Mouse (Mus musculus): Measurements from ENCODE around the gene Tbc1d25.
A peak's percentile ranks its signal among the peaks of the same experiment; 100 is the strongest.

Tbc1d25 gene

DNA sequence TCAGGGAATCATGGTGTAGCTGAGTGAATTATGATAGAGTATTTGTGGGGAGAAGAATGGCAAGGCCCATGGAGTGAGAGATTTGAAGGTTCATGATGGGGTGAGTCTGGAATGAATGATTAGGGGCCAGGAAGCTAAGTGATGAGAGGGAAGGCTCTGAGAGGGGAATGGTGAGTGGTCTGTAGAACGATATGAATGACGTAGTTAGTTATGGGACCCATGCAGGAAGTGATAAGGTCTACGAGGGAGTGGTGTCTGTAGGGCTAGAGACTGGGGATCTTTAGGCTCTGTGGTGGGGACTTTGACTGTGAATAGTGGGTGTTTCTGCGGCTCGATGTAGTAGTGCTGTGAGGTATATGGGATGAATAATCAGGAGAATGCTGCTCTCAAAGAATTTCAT is 3.7 kb upstream of the Tbc1d25 start:
- no peak for DNase-seq (ENCODE audit: low read depth, low spot score)

DNA sequence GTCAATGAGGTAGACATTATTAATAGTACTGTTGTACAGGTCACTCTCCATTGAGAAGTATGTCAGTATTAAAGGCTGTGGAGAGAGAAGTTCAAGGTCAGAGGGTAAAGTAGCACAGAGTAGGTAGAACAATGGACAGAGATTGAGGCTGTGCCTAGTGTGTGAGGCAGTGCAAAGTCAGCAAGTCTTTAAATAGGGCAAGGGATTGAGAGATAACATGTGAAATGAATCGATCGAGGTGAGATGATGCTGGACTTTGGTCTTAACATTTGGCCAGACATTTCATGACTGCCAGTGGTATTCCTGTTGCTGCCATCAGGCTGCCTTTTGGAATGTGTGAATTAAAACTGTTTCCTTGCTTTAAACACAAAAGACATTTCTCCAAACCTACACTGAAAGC is 2.9 kb upstream of the Tbc1d25 start:
- no peak for DNase-seq (ENCODE audit: low read depth, low spot score)

DNA sequence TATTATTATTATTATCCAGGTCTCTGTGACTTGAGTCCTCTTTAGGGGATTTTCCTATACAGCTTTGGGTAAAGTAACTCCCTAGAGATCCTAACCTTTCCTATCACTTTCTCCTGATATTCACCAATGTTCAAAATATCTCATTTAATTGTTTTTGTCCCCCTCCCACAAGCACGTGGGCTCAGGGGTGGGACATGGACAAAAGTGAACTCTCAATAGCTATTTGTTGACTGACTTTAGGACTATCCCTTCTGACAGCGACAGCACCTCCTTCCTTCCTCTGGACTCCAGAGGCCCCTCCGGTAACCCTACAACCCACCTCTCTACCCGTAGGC is 845 bp downstream of the Tbc1d25 start:
- no peak for DNase-seq (ENCODE audit: low read depth, low spot score)

DNA sequence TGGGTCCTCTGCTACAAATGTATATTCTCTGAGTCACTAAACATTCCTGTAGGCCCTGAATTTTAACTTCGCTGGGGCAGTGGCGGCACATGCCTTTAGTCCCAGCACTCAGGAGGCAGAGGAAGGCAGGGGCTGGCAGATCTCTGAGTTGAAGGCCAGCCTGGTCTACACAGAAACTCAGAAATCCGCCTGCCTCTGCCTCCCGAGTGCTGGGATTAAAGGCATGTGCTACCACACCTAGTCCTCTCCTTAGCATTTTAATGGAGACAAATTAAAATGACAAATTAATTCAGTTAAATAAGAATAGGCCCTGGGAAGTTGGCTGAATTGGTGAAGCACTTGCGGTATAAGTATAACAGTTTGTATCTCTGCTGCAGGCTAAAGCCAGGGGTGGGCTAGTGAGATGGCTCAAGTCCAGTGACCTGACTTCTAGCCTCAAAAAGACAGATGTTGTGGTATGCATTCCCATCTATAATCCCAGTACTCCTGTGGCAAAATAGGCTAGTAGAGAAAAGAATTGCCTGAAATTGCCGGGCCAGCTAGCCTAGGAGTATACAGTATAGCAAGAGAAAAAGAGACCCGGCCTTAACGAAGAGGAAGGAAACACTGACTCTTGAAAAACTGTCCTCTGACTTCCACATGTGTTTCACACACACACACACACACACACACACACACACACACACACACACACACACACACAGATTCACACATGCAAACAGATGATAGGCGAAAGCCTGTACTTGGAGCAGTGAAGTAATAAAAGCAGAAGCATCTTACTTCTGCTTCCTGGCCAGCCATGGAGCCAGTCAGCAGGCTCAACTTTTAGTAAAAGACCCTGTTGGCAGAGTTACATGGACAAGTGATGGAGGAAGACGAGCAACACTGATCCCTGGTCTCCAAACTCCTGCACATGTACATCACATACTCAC is 8.0 kb downstream of the Tbc1d25 start:
- no peak for DNase-seq (ENCODE audit: low read depth, low spot score)

DNA sequence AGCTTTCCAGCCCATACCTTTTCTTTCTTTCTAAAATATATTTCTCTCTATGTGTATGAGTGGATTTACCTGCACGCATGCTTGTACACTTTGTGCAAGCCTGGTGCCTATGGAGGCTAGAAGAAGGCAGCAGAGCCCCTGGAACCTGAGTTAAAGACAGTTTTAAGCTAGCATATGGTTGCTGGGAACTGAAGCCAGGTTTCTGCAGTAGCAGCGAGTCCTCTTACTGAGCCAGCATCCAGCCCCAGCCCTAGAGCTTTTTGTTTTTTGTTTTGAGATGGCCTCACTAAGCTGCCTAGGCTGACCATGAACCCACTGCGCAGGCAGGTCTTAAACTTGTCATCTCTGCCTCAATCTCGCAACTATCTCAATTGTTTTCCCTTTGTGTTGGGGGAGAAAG is 11.5 kb downstream of the Tbc1d25 start:
- DNase-seq (ENCODE audit: low read depth, low spot score) = no peak

DNA sequence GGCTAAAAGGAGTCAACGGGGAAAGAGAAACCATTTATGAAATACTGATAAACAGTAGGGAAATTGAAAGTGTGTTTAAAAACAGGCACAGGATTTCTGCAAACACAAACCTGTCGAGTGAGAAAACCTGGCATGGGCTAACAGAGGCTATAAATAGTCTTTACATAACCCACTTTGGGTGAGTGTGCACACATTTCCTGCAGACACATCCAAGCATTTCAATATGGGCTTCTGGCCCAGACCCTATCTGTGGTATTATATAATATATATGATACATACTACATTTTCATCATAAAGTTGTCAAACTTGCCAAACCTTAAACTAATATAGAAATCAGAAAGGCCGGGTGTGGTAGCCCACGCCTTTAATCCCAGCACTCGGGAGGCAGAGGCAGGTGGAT is 12.9 kb downstream of the Tbc1d25 start:
- DNase-seq (ENCODE audit: low read depth, low spot score) = no peak

DNA sequence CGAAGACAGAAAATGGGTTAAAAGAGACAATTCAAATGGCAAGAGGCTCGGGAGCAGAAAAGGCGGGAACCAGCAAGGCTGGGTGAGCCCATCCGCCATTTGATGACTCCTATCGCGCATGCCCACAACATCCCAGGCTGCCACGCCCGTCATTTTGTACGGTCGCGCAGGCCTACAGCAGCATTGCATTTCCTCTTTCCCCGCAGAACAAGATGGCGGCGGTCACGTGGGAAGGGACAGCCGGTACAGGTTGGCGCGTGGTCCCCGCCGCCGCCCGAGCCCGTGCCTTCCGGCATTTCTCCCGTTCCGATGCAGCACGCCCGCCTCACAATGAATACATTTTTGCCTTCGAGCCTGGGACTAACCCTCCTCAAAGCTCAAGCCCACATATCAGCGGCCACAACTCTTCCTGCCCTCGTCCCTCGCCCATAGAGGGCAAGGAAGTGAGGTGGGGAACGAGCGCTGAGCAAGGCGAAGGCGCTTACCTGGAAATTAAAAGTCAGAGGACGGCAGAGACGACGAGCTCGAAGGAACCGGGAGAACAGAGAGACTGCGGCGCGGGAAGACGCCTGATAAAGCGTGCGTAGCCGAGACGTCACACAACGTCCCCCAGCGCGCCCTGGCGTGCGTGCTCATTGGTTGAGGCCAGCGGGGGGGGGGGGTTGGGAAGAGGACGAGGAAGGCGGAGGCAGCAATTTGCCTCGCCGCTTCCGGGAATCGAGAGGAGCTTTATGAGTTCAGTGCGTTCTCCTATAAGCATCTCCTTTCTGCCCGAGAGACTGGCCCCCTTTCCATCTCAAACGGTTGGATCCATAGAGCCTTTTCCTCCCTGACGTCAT is 30.6 kb downstream of the Tbc1d25 start, which contains the start of gene Rbm3:
Gene Rbm3 (minus strand): TSS at position 728 of the 839 bp plus-strand sequence.
- peak; percentile 89 for DNase-seq (ENCODE audit: low read depth, low spot score)

DNA sequence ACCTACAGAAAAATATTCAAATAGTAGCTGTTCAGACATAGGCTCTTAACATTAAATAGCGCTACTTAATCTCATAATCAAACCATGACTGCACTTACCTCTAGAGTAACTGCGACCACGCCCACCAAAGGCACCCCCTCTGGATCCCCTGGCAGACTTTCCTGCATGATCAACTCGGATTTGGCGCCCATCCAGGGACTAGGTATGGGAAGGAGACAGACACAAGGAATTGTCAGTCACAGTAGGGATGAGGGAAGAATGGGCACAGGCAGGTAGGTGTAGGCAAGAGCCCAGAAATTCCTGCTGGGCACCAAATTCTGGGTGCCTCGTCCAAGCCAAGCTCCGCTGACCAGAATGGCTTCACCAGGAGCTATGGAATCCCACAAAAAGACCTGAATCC is 32.2 kb downstream of the Tbc1d25 start:
- DNase-seq (ENCODE audit: low read depth, low spot score) = no peak

DNA sequence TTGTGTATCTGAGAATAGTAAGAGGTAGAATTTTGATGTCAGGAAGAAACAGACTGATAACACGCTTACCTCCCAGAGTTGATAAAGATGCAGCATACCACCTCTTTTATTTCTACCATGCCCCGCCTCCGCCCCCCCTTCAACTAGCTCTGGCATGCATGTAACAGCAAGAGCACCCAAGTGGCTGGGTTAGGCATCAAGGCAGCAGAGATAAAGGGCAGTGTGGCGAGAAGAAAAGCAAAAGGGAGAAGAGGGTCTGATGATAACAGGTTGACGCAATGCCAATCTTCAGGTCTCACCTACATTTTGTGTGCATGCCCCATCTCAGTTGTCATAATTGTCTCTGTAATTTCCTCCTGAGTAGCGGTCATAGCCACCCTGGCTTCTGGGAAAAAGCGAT is 33.0 kb downstream of the Tbc1d25 start:
- DNase-seq (ENCODE audit: low read depth, low spot score) = no peak

DNA sequence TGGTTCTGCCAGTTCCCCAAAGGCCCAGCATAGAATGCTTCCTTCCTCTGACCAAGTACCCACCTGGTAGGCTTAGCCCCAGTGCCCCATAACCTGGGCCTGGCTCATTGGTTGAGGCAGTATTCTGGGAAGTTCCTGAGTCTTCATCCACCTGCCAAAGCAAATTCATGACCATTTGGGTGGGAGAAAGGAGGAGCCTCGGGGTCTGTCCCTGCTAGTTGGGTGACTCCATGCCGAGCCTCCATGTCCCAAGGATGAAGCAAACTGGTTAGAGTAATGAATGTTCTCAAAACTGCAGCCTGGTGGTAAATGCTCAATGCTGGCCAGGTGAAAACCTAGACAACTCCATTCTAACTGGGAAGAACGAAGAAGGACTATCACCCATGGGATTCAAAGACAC is 34.9 kb downstream of the Tbc1d25 start:
- no peak for DNase-seq (ENCODE audit: low read depth, low spot score)

DNA sequence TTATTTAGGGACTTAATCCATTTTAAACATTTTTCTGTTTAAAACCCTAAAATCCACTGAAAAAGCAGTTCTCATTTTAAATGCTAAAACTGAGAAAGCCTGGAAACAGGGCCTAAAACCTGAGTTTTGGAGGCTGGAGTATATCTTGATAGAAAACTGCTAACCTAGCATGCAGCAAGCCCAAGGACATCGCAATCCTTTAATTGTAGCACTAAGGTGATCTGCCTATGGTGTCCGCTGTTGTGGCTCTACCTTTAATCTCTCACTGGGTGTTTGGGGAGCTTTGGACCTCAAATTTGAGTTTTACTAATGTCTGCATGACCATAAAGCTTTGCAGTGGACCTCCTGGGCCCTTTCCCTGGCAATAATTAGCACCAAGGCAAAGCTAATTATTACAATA is 35.5 kb downstream of the Tbc1d25 start:
- no peak for DNase-seq (ENCODE audit: low read depth, low spot score)

DNA sequence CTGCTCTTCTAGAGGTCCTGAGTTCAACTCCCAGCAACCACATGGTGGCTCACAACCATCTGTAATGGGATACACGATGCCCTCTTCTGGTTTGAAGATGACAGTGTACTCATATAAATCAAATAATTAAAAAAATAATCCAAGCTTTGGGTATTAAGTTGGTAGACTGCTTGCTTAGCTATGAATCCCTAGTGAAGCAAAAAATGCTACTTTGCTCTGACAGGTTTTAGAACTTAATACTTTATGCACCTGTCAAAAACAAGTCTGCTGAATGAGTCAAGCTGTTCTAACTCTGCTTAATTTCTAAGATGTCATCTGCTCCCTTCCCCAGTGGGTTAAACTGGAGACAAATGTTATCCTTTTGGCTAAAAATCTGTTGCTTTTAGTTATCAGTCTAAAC is 36.5 kb downstream of the Tbc1d25 start:
- DNase-seq (ENCODE audit: low read depth, low spot score) = no peak

DNA sequence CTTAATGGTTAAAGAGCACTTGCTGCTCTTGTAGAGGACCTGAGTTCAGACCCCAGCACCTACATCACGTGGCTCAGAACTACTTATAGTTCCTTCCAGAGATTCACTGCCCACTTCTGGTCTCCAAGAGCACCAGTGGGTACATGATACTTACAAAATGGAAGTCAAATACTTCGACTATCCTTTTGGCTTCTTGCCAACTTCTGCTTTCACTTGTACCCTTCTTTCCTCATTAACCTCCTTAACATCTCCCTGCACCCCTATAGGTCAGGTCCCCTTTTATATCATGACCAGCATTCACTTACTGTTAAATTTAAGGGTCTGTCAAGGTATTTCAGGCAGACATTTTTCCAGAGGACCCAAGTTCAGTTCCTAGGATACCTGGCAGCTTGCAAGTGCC is 40.1 kb downstream of the Tbc1d25 start:
- DNase-seq (ENCODE audit: low read depth, low spot score) = peak; percentile 59

DNA sequence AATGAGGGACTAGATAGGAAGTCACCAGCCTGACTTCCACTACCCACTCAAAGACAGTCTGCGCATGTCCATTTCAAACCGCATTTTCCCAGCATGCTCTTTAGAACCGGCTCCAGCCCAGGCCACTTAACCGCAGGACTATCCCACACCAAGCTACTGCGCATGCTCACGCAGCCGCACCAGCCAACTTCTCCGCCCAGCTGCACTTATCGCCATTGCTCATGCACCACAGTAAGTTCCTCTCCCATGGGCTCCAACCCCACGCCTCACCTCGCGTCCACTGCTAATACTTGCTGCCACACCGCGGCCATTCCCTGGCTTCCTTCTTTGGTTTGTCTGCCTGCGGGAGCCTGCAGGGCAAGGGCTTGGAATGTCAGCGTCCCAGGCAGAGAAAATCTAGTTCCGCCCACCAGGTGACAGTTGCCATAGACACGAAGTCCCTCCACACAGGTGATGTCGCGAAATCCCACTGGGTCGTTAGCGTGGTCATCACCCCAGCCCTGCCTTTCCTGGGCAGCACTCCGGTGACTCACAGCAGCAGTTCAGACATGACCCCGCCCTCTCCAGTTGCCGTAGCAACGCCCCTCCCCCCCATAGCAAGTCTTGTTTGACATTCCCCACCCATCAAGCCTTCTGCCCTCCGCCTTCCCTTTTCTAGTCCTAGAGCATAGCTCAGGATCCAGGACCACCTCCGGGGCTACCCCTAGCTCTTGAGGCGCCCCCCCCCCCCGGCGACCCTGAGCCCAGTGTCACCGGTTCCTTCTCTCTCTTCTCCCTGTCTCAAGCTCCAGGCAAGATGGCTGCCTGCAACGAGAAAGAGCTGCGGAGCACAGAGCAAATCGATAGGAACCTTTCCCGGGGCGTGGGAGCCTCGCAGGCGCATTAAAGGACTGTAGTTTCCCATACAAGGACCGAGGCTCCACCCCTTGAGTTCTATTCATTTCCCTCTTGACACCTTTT is 43.7 kb downstream of the Tbc1d25 start, which contains the start of gene Wdr13:
Gene Wdr13 (minus strand): TSS at position 876 of the 960 bp plus-strand sequence.
- DNase-seq (ENCODE audit: low read depth, low spot score) = peak; percentile 91

DNA sequence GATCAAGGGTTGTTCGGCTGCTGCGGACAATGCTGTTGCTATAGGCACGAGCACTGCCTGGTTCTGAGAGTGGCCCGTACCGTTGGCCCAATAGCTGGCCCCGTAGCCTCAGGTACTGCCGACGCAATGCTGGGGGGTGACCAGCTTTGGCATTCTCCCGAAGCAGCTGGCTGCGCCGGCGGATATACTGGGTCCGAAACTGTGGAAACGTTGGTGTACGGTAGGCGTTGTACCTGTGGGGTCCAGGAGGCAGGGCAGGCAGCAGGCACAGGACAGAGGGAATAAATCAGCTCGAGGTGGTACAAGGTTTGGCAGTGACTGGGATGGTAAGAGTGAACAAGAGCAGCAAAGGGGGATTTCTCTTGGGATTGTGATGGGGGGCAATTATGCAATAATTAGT is 44.6 kb downstream of the Tbc1d25 start:
- no peak for DNase-seq (ENCODE audit: low read depth, low spot score)

DNA sequence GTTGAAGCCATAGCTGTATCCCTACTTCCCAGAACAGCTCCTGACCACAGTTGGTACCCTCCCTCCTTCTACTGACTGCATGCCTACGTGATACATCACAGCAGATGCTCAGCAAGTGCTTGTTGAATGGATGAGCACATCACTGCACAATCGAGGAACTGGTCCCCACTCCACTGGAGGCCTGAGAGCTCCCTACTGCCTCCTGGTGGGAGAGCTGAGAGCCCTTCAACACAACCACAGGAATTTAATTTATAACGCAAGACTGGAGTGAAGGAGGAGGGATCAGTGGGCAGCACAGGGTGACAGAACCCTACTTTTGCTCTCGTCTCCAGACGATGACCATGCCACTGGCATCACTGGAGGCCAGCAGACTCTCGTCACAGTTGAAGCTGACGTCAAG is 50.7 kb downstream of the Tbc1d25 start:
- no peak for DNase-seq (ENCODE audit: low read depth, low spot score)

DNA sequence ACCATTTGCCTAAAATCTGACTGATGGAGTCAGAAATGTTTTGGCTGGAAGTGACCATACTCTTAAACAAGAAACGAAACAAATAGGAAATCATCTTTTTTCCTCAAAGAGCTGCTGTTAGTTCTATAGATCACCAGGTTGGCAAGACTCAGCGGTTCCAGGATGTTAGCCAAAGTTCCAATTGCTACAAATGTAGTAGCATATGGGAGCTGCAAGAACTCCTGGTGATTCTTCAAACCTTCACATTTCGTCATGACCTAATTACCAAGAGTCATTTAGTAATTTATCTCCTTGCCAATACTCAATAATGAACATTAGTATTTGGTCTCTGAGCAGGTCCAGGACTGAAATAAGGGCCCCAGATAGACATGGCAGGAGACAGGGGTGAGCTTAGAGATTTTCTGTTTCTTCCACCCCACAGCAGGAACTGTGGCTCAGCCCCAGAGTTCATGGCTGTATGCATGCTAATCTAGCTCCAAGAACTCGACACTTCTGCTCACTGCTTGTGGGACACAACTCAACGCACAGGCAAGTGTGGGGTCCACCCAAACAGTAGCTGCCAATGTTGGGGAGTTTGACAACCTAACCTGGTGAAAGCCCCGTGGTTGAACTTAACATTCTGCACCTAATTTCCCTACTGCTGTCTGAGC is 52.0 kb downstream of the Tbc1d25 start:
- DNase-seq (ENCODE audit: low read depth, low spot score) = no peak

DNA sequence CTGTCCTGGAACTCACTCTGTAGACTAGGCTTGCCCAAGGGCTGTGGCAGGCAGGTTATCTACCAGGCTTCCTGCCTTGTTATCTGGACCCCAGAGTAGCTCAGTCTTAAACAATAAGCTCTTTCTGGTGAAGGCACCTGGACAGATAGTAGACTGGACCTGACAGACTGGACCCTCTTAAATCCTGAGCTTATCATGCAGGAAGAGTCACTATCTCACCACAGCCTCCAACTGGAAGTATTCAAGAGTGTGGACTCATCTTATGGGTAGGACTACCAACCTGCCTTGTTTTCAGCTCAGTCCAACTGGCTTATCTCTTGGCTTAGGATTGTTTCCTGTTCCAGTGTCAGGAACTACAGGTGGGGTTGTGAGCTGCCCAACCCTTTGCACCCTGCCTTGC is 58.7 kb downstream of the Tbc1d25 start:
- DNase-seq (ENCODE audit: low read depth, low spot score) = no peak

DNA sequence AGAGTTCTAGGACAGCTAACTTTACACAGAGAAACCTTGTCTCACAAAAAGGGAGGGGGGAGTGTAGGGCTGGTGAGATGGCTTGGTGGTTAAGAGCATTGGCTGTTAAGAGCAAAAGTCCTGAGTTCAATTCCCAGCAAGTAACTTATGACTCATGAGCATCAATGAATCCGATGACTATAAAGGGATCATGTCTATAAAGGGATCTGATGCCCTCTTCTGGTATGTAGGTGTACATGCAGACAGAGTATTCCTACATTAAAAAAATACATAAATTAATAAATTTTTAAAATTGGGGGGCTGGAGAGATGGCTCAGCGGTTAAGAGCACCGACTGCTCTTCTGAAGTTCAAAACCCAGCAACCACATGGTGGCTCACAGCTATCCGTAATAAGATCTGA is 60.7 kb downstream of the Tbc1d25 start:
- DNase-seq (ENCODE audit: low read depth, low spot score) = no peak

DNA sequence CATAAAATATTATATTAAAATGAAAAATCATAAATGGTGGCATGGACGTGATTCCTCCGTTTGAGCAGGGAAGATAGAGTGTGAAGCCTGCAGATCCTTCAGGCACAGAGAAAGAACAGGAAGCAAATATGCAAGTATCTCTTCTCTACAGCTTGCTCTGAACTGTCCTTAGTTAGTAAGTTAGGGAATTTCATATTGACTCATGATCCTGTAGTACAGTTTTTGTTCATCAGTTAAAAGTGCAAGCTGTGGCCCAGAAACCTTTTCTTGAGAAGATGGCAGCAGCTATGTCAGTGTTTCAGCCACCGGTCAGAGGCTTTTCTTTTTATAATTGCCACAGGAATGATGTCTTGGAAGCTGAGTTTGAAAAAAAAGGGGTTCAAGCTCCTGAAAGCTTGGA is 71.0 kb downstream of the Tbc1d25 start:
- no peak for DNase-seq (ENCODE audit: low read depth, low spot score)

All from A20 (cell line).